Mouse (Mus musculus) brain, embryonic 14.5 days (tissue): Measurements from ENCODE around the gene Unc5cl.

Experiments used
- CTCF ChIP-seq: fragments of 200-500 bp; IDR thresholded peaks from 2 replicates; pipeline ENCODE4 v1.5.1; 2012; ENCODE audit warnings: inconsistent platforms, mild to moderate bottlenecking, moderate library complexity, borderline replicate concordance; ENCODE audit not compliant: insufficient read depth, insufficient read length; ENCODE audit errors: extremely low read depth
- POLR2A ChIP-seq: fragments of 200-500 bp; IDR thresholded peaks from 2 replicates; pipeline ENCODE4 v1.6.1; 2012; ENCODE audit warnings: mild to moderate bottlenecking, inconsistent platforms, borderline replicate concordance; ENCODE audit not compliant: poor library complexity, insufficient read depth, insufficient read length, severe bottlenecking; ENCODE audit errors: extremely low read depth

GRCm38 (mm10) chr17:48419571-48419970 is 35.1 kb upstream of the Unc5cl start:
- TF ChIP-seq CTCF (no peak), POLR2A (no peak)
